Mouse (Mus musculus): ENCODE results near the gene Calhm6.
A peak's percentile ranks its signal among the peaks of the same experiment; 100 is the strongest.

Gene Calhm6

DNA sequence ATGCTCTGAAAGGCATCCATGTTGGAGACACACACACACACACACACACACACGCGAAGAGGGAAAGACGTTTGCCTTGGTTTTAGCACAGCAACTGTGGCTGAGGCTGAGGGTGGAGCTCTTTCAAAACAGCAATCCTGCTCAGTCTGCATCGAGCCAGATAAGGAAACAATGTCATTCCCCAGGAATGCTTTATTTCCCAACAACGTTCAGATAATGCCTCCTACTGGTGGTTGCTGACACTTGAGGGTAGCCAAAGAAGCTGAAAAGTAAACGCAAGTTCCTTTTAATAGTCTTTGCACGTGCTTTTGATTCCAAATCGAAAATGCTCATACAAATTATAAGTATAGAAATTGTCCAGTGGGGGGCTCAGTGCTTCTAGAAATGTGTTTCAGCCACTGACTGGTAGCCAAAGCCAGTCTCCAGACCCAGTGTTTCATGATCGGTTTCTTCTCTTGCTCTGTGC lies 31.3 kb downstream of the Calhm6 start, which contains the start of gene Calhm5:
TSS of gene Calhm5 (minus strand) at position 102 of the 466 bp plus-strand sequence.
- peak; percentile 14 for DNase-seq

DNA sequence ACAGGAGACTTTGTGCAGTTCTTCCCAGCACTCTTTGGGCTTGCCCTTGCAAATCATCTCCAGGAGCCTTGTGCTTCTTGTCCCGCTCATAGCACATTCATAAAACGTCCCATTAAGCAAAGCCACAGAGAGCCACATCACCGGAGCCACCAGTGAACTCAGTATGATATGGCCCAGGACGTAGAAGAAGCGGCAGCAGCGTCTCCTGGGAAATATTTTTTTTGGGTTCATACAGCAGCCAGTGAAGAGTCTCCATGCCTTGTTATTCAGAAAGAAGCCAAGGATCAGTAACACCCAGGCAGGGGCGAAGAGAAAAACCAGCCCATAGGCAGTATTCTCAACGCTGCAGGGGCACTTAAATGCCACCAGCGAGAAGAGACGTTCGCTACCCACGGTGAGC lies 31.8 kb downstream of the Calhm6 start:
- DNase-seq: peak; percentile 2

DNA sequence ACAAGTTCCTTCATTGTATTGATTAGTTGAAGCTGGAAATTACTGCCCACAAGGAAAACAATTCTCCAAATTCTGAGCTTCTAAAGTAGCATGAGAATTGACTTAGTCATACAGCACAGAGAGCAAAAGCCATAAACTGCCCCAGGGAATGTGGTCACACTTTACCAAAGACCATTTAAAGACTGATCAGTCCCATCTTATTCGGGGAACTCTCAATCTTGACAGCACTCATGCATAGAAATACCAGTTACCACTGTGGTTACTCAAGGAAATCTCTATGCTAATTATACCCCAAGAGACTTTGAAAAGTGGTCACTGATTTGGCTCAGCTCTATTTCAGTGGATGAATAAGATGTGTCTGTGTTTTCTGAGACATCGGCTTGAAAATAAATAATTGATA lies 32.6 kb downstream of the Calhm6 start:
- no peak for DNase-seq

DNA sequence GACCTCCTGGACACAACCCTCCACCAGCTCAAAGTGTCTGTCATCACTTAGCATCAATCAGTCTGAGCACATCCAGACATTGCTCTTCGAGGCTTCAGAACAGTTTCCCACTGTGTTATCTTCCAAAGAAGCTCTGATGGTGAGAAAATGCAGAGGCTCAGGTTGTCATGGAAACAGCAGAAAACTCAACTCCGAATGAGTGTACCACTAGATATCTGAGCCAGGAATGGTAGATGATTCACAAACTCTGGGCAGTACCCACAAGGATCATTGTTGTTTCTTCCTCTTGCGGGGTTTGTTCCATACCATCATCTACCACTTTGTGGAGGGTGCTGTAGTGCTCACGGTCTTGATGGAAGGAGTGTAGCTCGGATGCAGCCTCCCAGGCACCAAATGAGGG lies 35.9 kb downstream of the Calhm6 start:
- no peak for DNase-seq

DNA sequence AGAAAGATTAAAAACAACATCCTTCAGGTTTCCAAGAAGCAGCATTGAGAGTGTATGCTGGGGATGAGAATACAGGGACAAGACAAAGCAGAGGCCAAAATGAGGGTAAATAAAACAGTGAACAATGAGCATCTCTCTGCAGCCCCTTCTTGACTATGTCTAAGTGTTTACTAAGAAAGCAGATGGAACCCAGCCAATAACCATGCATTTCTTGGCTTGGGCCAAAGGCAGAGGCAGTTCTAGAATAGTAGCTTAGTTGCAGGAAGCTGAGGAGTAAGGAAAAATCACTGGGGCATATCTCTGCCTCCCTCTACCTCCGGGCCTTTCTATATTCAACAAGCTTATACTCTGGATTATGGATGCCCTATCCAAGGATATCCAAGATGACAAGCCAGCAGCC lies 37.3 kb downstream of the Calhm6 start:
- no peak for DNase-seq

DNA sequence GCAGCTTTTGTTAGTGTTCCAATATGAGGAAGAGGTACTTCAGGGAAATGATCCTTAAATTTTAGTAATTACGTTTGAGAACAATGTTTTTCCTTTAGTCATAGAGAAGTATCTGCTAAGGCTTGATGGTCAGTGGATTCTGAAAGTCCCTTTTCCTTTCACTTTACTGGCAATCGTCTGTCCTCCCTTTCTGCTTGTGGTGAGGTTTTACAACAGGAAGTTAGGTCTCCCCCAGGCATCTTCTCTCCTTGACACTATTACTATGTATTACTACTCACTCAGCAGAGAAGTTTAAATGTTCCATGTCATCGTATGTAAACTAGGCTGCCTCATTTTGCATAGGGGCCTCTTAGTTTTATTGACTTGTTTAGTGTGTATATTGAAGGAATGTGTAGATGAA lies 38.3 kb downstream of the Calhm6 start:
- DNase-seq: no peak

DNA sequence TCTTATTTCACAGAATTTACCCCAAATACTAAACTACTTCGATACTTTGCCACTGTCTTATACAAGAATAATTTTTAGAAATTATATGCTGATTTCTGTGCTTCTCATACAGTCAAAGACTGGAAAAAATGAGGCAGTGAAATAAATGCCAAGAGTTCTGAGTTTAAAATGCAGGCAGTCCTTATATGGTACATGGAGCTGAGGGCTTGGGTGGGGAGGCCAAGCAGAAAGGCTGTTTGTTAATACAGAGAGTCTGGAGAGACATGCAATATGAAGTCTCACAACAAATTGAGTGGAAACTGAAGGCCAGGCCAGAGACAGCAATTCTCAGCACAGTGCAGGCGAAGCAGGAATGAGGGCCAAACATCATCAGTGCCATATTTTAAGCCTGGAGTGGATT lies 39.3 kb downstream of the Calhm6 start:
- DNase-seq: no peak

DNA sequence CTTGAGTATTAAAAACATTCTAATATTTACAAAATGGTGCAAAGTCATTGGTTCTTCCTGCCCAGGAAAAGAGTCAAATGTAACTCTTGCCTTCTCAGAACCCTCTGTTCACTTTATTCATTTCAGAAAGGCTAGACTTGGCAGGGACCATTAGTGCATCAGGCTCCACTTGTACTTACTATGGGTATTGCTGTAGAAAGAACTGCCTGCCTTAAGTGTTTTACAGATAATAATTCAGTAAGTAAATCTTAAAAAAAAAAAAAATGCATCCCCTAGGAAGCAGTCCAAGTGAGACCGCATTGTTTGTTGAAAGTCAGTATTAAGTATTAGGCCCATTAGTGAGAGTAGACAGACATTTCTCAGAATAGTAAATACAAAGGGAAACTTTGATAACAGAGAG lies 41.3 kb downstream of the Calhm6 start:
- no peak for DNase-seq
